Mouse (Mus musculus): ENCODE measurements around the gene Stx6.

DNA sequence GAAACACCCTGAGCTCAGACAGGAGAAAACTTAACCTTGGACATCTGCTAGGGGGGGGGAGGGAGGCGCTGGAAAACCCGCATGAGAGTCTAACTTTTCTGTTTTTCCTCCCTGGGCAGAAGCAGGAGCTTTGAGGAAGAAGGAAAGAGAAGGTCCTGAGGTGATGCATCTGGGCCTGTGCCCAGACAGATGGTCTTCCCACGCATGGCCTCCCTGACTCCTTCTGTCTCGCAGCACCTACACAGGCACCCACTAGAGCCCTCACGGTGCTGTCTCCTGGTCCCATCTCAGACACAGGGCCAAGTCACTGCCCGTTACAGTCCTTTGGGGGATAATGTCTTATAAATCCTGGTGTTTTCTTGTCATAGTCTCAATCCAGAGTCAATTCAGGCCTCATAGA is 74.3 kb downstream of the Stx6 start:
- TF ChIP-seq POLR2A (IDR thresholded peaks at IDR 0.05; ENCODE audit: insufficient read depth, low read depth, low read length) (no peak), CTCF (IDR thresholded peaks at IDR 0.05; ENCODE audit: insufficient read depth, low read depth, low read length) (no peak)
